Mouse (Mus musculus) left cerebral cortex, adult 8-10 months (tissue): ENCODE measurements at regions not wholly inside any gene's neighbourhood (a gene's known extent, or its start where the extent isn't known, plus 50 kb on each side); places are given as distances from the start of the nearest gene placed in this dataset.

Experiments used
- DNase-seq, 2 experiments: peaks; one replicate each; pipeline ENCODE4 v3.0.0; 2022; ENCODE audit warnings: low spot score in 2 of 2

DNA sequence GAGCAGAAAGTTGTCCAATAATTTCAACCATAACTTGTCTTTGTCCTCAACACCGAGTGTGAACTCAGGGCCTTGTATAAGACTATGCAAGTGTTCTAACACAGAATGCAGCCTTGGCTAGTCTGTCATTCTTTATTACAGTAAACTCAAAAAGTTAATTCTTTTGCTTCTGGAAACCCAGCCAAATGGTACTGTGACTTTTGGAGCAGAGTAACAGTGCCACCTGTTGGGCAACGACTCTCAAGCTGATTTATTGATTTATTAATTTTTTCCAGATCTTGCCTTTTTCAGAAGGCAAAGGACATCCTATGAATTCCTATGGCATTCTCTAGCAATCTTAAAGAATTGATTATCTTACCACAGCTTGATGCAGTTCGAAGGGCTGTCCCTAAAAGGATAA is 51.1 kb upstream of the C1qtnf3 start:
- no peak for DNase-seq

DNA sequence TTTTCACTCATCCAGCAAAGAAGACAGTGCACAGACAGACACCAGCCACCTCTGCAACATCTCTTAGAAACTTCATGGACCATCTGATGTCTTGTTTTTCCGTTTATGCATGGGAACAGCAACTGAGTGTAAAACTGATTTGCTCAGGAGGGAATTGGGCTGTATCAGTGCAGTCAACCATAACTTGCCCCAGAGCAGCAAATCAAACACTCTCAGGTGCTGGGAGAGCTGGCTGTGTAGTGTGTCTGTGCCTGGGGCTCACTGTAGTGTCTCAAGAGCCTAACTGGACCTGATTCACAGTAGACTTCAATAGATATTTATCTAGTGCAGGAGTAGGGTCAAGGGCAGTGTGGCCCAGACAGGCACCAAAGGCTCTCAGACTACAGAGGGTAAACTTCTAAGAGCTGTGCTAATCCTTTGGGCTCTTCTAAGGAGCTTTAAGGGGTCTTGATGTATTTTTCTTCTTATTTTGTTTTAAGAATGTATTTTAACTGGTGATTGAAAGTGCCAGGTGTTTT is 50.3 kb upstream of the C1qtnf3 start:
- DNase-seq: no peak
